Mouse (Mus musculus): ENCODE data around the gene Kdm5b.

DNA sequence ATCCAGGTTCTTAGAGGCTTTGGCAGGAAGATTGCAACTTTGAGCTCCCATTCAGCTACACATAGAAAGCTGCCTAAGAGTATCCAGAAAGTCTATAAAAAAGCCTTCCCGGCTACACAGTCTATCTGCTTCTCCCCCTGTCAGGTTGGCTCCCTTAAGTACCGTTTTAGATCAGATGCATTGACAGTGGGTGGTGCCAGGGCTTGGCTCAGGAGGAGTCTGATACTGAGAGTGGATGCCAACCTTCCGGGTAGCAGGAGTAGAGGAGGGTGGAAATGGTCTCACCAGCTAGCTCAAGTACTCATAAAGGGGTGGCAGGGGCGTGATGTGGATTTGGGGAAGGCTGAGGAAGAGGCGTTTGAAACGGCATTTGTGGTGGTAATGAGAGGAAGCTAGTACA, 79.5 kb downstream of the Kdm5b start:
- TF ChIP-seq POLR2AphosphoS2 (IDR thresholded peaks at IDR 0.05; ENCODE audit: insufficient read length, low read depth) (no peak), MAX (IDR thresholded peaks at IDR 0.05; ENCODE audit: low read depth) (no peak), POLR2A (IDR thresholded peaks at IDR 0.05; ENCODE audit: insufficient read length, low read depth) (no peak), E2F4 (IDR thresholded peaks at IDR 0.05; ENCODE audit: insufficient read depth) (no peak), TCF12 (IDR thresholded peaks at IDR 0.05; ENCODE audit: insufficient read depth, poor library complexity, severe bottlenecking) (no peak), MYOD1 (IDR thresholded peaks at IDR 0.05; ENCODE audit: control insufficient read depth in 1 of 3, insufficient read length in 2 of 3, low read depth in 2 of 3) (no peak)
